Mouse (Mus musculus) activated CD4-positive, CD25-positive, alpha-beta regulatory T cell, adult 4 months (primary cell): ENCODE data around the gene Cers6. TPM values are rescaled to one million over a fixed set of nuclear protein-coding genes. Genes with fewer than 3 reads are reported as not detected.

Experiments used
- ATAC-seq: one replicate; pipeline ENCODE4 v1.8.0; 2017
- polyA plus RNA-seq, 2 experiments: library from polyadenylated mRNA; unstranded; fragments of 100-300 nt; shearing (Covaris generic); gene quantifications; one replicate each; pipeline ENCODE4 v1.2.1; 2017

The Cers6 gene
- polyA plus RNA-seq, 2 experiments from 2014 or later = 1.7 to 4.2 TPM

- no peak for ATAC-seq
Observed at GRCm38 (mm10) chr2:69020636-69021310, 159.5 kb downstream of the Cers6 start.

- no peak for ATAC-seq
Observed at GRCm38 (mm10) chr2:69021516-69021915, 160.3 kb downstream of the Cers6 start.

- no peak for ATAC-seq
Observed at GRCm38 (mm10) chr2:69024856-69025255, 163.6 kb downstream of the Cers6 start.

- ATAC-seq = no peak
Observed at GRCm38 (mm10) chr2:69032562-69032961, 171.3 kb downstream of the Cers6 start.

- ATAC-seq = no peak
Observed at GRCm38 (mm10) chr2:69035457-69035856, 174.2 kb downstream of the Cers6 start.

GRCm38 (mm10) chr2:69037362-69037761, 176.1 kb downstream of the Cers6 start:
- no peak for ATAC-seq

- ATAC-seq = no peak
Observed at GRCm38 (mm10) chr2:69042327-69043106, 181.3 kb downstream of the Cers6 start.

GRCm38 (mm10) chr2:69043431-69044118, 182.3 kb downstream of the Cers6 start:
- peak; percentile 49 for ATAC-seq

GRCm38 (mm10) chr2:69045926-69046325, 184.7 kb downstream of the Cers6 start:
- no peak for ATAC-seq

- ATAC-seq = no peak
Observed at GRCm38 (mm10) chr2:69047297-69047696, 186.1 kb downstream of the Cers6 start.

GRCm38 (mm10) chr2:69047805-69048204, 186.6 kb downstream of the Cers6 start:
- no peak for ATAC-seq

GRCm38 (mm10) chr2:69049179-69049578, 187.9 kb downstream of the Cers6 start:
- ATAC-seq = no peak

- ATAC-seq = no peak
Observed at GRCm38 (mm10) chr2:69050189-69050588, 188.9 kb downstream of the Cers6 start.

GRCm38 (mm10) chr2:69051596-69051995, 190.4 kb downstream of the Cers6 start:
- ATAC-seq = no peak

GRCm38 (mm10) chr2:69053210-69053858, 192.1 kb downstream of the Cers6 start:
- ATAC-seq = no peak

GRCm38 (mm10) chr2:69054279-69054678, 193.0 kb downstream of the Cers6 start:
- no peak for ATAC-seq

GRCm38 (mm10) chr2:69055174-69055573, 193.9 kb downstream of the Cers6 start:
- ATAC-seq = no peak

GRCm38 (mm10) chr2:69061313-69061712, 200.1 kb downstream of the Cers6 start:
- ATAC-seq = no peak

- ATAC-seq = no peak
Observed at GRCm38 (mm10) chr2:69061910-69062689, 200.9 kb downstream of the Cers6 start.

- ATAC-seq = no peak
Observed at GRCm38 (mm10) chr2:69064759-69065158, 203.5 kb downstream of the Cers6 start.

GRCm38 (mm10) chr2:69071440-69072235, 210.4 kb downstream of the Cers6 start:
- no peak for ATAC-seq
